Mouse (Mus musculus) brain, embryonic 14.5 days (tissue): ENCODE data around the gene Trappc5. TPM values are rescaled to one million over a fixed set of nuclear protein-coding genes. Genes with fewer than 3 reads are reported as not detected.

Source experiments
- DNase-seq: peaks from one replicate; pipeline ENCODE4 v3.0.0-alpha.2; 2011; ENCODE audit warnings: low read depth
- CTCF ChIP-seq: fragments of 200-500 bp; IDR thresholded peaks from 2 replicates; pipeline ENCODE4 v1.5.1; 2012; ENCODE audit warnings: inconsistent platforms, mild to moderate bottlenecking, moderate library complexity, borderline replicate concordance; ENCODE audit not compliant: insufficient read depth, insufficient read length; ENCODE audit errors: extremely low read depth
- POLR2A ChIP-seq: fragments of 200-500 bp; IDR thresholded peaks from 2 replicates; pipeline ENCODE4 v1.6.1; 2012; ENCODE audit warnings: mild to moderate bottlenecking, inconsistent platforms, borderline replicate concordance; ENCODE audit not compliant: poor library complexity, insufficient read depth, insufficient read length, severe bottlenecking; ENCODE audit errors: extremely low read depth
- polyA plus RNA-seq: library from polyadenylated mRNA; depleted of rRNA; stranded (reverse); fragments of >200 nt; gene quantifications from 2 replicates; pipeline ENCODE4 v1.2.3, GENCODE M21; 2012

The Trappc5 gene
- polyA plus RNA-seq, 1 experiment, result 57.5 TPM

DNA sequence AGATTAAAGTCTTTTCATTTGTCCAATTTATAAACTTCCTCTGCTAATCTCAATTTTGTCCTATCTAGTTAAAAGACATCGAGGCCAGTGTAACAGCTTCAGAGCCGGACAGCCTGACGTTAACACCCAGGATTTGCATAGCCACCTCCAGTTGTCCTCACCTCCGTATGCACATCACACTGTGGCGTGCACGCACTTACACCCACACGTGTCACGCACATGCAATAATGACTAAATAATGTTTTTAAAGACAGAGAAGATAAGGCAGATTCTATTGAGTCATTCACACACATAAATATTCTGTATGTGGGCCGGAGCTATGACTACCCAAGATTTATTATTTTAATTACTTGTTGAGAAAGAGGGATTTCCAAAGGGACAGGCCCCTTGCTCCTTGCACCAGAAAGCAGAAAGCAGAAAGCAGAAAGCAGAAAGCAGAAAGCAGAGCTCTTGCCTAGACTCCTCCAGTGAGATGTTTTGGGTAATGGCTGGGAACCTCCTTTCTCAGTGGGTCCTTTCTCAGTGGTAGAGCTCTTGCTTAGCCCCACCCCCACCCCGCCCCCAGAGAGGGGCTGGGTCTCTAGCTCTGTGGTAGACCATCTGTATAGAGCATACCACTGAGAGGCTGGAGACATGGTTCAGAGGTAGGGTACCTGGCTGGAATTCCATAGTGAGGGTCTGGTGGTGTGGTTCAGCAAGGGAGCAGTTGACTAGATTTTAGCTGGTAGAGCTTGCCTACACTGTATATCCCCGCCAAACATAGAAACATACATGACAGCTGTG is 21.2 kb upstream of the Trappc5 start:
- DNase-seq, result no peak
- TF ChIP-seq POLR2A (no peak), CTCF (no peak)

GRCm38 (mm10) chr8:3655526-3655925 is 20.6 kb upstream of the Trappc5 start, which contains the start of gene Retn:
Gene Retn (plus strand): TSS chr8:3655770.
- TF ChIP-seq POLR2A, result no peak
- no peak for TF ChIP-seq CTCF
- no peak for DNase-seq

DNA sequence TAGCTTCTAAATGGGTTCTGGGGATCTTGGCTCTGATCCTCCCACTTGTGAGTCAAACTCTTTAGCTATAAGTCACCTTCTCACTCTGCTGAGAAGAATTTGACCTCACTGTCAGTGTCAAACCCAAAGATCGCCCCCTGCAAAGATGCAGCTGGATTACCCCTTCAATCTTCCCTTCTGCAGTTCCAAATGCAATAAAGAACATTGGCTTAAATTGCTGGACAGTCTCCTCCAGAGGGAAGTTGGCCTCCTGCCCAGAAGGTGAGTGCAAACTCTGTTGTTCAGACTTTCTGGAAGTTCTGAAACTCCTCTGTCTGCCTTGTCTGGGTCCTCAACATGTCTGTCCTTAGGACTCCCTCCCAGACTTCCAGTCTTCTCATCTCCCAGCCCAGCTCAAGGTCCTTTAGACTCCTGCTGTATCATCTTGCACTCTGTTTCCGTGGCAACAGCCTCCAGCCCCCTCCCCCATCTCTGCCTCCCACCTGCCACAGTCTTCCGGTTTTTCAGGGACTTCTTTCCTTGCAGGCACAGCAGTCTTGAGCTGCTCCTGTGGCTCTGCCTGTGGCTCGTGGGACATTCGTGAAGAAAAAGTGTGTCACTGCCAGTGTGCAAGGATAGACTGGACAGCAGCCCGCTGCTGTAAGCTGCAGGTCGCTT is 19.2 kb upstream of the Trappc5 start:
- no peak for TF ChIP-seq CTCF
- DNase-seq, result peak; percentile 63

DNA sequence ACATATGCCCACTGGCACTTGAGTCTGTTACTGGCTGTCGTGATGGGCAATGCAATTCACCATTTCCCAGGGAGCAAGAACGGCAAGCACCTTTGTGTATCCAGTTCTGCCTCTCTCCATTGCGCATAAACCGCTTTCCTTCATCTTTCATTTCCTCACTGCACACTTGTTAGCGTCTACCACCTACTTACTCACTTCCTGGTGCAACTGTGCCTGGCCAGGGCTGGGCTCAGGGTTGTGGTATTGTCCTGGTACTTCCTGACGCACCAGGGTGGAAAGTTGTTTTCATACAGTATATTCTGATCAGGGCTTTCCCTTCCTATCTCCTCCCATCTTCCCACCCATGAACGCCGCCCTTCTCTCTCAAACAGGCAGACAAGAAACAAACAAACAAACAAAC is 15.2 kb upstream of the Trappc5 start:
- DNase-seq, result no peak
- TF ChIP-seq POLR2A (no peak), CTCF (no peak)

DNA sequence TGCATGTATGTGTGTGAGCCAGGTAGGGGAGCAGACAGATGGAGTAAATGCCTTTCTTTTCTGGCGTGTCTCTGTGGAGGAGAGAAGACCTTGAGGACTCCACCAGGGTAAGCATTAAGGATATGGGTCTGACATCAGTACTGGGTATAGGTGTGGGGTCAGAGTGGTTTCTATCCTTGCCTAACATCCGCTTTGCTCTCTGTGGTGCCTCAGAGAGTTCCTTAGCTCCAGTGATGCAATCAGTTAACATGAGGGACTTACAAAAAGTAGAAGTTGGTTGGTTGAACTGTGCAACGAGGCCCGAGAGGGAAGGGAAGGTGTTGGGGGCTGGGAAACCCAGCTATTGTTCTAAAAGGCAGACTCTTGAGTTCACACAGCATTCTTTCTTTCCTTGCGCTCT is 11.7 kb upstream of the Trappc5 start:
- no peak for TF ChIP-seq POLR2A
- TF ChIP-seq CTCF, result no peak
- no peak for DNase-seq

- no peak for TF ChIP-seq POLR2A
- TF ChIP-seq CTCF, result no peak
- no peak for DNase-seq
These were observed 10.6 kb upstream of the Trappc5 start, which contains the start of gene Mcemp1 for GRCm38 (mm10) chr8:3665507-3665906. Gene Mcemp1 (plus strand): TSS chr8:3665754.

DNA sequence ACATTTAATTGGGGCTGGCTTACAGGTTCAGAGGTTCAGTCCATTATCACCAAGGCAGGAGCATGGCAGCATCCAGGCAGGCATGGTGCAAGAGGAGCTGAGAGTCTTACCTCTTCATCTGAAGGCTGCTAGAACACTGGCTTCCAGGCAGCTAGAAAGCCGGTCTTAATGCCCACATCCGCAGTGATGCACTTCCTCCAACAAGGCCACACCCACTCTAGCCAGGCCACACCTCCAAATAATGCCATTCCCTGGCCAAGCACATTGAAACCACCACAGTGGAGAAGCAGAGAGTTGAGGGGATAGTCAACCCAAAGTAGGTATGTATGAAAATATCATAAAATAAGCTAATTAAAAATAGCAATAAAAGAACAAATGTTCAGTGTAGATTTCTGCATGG is 5.7 kb upstream of the Trappc5 start:
- DNase-seq, result no peak
- TF ChIP-seq POLR2A, result no peak
- no peak for TF ChIP-seq CTCF

DNA sequence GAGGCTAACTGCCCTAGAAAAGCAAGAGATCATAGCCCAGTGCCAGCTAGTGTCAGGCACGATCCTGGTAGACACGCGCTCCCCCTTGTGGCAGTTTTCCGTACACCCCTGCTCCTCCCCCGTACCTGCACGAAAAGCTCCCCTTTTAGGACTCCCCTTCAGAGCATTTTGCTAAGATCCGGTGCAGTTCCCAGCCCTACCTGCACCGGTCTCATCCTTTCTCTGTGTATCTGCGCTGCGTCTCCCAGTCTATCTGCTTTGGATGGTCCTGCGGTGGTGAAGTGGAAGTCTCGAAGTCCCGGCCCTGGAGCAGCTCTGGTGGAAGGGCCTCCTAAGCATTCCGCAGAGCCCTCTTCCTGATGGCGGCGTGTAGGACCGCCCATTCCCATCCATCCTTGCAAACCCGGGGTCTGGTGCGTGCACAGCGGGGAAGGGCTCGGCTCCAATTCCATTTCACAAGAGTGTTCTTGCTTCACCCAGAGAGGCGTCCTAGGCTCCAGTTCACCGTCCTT is 4.1 kb upstream of the Trappc5 start, which contains the start of gene Fcor:
TSS of gene Fcor (minus strand) at position 383 of the 512 bp plus-strand sequence.
- DNase-seq, result peak; percentile 94
- TF ChIP-seq CTCF (peak; percentile 90), POLR2A (0 out of 2 replicates have a peak, but pooled peaks have one; percentile 19)

GRCm38 (mm10) chr8:3674671-3675070 is 1.4 kb upstream of the Trappc5 start:
- no peak for DNase-seq
- TF ChIP-seq CTCF, result no peak
- no peak for TF ChIP-seq POLR2A

GRCm38 (mm10) chr8:3676993-3677579 is 987 bp downstream of the Trappc5 start:
- DNase-seq, result peak; percentile 11
- TF ChIP-seq POLR2A (no peak), CTCF (no peak)

DNA sequence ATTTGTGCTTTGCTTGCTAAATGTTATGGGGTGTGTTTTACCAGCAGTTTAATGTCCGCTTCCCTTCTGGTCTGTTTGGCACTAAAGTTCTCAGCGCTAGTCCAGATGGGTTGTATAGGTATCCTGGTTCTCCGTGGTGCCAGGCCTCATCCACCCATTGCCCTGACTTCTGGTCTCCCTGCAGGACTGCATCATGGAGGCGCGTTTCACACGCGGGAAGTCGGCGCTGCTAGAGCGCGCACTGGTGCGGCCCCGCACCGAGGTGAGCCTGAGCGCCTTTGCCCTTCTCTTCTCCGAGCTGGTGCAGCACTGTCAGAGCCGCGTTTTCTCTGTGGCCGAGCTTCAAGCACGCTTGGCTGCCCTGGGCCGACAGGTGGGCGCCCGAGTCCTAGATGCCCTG is 2.7 kb downstream of the Trappc5 start:
- TF ChIP-seq POLR2A (no peak), CTCF (no peak)
- no peak for DNase-seq
